Comparison of ENCODE assay signal across 13 mouse cellular contexts in genomic region chr2:73522891-73523290, GRCm38 (mm10). TPM values are rescaled to one million over a fixed set of nuclear protein-coding genes. Genes with fewer than 3 reads are reported as not detected.
DNase-seq lines count a peak whose midpoint lies in the region; ATAC-seq lines count a peak whose summit lies in the region.
"Had no signal": no experiment of that assay in that cellular context is flagged by ENCODE, and none has a peak within 500 bp of the region (broad histone marks: within the 10 kb centered on the region; RNA-seq: fewer than 3 reads in every experiment).

No protein-coding gene starts in this region.

- no peak overlapping the region for H3K4me3 ChIP-seq in heart, embryonic 12.5 days
- H3K4me3 ChIP-seq in megakaryocyte, embryonic 14.5 days (replicated peaks) = peak overlapping the region; percentile 84
- no peak overlapping the region for H3K4me3 ChIP-seq in embryonic facial prominence, embryonic 13.5 days
- H3K4me3 ChIP-seq in limb, embryonic 13.5 days = no peak overlapping the region
- no peak overlapping the region for H3K4me3 ChIP-seq in midbrain, embryonic 16.5 days (ENCODE audit: low read depth, low read length)
- H3K4me3 ChIP-seq: myocyte had no signal

- no peak for DNase-seq in heart, adult 9 months (ENCODE audit: low spot score in 2 of 2)
- DNase-seq in cerebellum, adult 9-10 months = no peak
- DNase-seq: forebrain, postnatal 0 days had no signal

- H3K9ac ChIP-seq in heart, embryonic 12.5 days = 0 out of 2 replicates have a peak overlapping the region, but pooled peaks have one; percentile 50
- peak overlapping the region; percentile 52; the same call in 1 of the 2 replicates for H3K9ac ChIP-seq in embryonic facial prominence, embryonic 13.5 days
- peak overlapping the region; percentile 13; the same call in 1 of the 2 replicates for H3K9ac ChIP-seq in limb, embryonic 13.5 days
- H3K9ac ChIP-seq in midbrain, embryonic 16.5 days (ENCODE audit: low read depth, low read length) = no peak overlapping the region
- H3K9ac ChIP-seq: forebrain, postnatal 0 days; hindbrain, embryonic 14.5 days had no signal

- no peaks in the 10 kb centered on the region for H3K36me3 ChIP-seq in heart, embryonic 12.5 days
- H3K36me3 ChIP-seq in megakaryocyte, embryonic 14.5 days (replicated peaks; ENCODE audit: low read length) = peaks cover 70% of the 10 kb centered on the region
- no peaks in the 10 kb centered on the region; the same call in 1 of the 2 replicates for H3K36me3 ChIP-seq in embryonic facial prominence, embryonic 13.5 days
- H3K36me3 ChIP-seq in limb, embryonic 13.5 days = no peaks in the 10 kb centered on the region
- H3K36me3 ChIP-seq in midbrain, embryonic 16.5 days (ENCODE audit: control insufficient read depth, insufficient read depth, low read length) = no peaks in the 10 kb centered on the region

- no peak for ATAC-seq in heart, embryonic 12.5 days (ENCODE audit: insufficient number of reproducible peaks, low FRiP score)
- ATAC-seq in megakaryocyte, adult 5-6 weeks (ENCODE audit: poor library complexity, severe bottlenecking) = no peak
- ATAC-seq in embryonic facial prominence, embryonic 13.5 days (ENCODE audit: insufficient number of reproducible peaks, insufficient read depth, low FRiP score, low TSS enrichment, low read depth) = no peak
- no peak for ATAC-seq in limb, embryonic 13.5 days (ENCODE audit: low FRiP score, low read depth)
- no peak for ATAC-seq in midbrain, embryonic 16.5 days
- ATAC-seq: CD4-positive, CD25-positive, alpha-beta regulatory T cell, adult 4 months; forebrain, postnatal 0 days; lung, postnatal 0 days had no signal

- H3K4me2 ChIP-seq in heart, embryonic 12.5 days = no peak overlapping the region
- H3K4me2 ChIP-seq in embryonic facial prominence, embryonic 13.5 days = no peak overlapping the region
- no peak overlapping the region for H3K4me2 ChIP-seq in limb, embryonic 13.5 days (replicated peaks)
- H3K4me2 ChIP-seq in midbrain, embryonic 16.5 days (ENCODE audit: low read length) = no peak overlapping the region
- H3K4me2 ChIP-seq: hindbrain, embryonic 14.5 days had no signal

- H3K27me3 ChIP-seq in heart, embryonic 12.5 days (replicated peaks) = no peaks in the 10 kb centered on the region
- H3K27me3 ChIP-seq in megakaryocyte, embryonic 14.5 days (replicated peaks) = no peaks in the 10 kb centered on the region
- H3K27me3 ChIP-seq in embryonic facial prominence, embryonic 13.5 days = no peaks in the 10 kb centered on the region
- no peaks in the 10 kb centered on the region for H3K27me3 ChIP-seq in limb, embryonic 13.5 days
- H3K27me3 ChIP-seq in midbrain, embryonic 16.5 days (ENCODE audit: control insufficient read depth, insufficient read depth, low read depth, low read length) = 0 out of 2 replicates have a peak, but pooled peaks cover 3% of the 10 kb centered on the region

- H3K4me1 ChIP-seq in heart, embryonic 12.5 days (replicated peaks) = peaks cover 31% of the 10 kb centered on the region
- peaks cover 96% of the 10 kb centered on the region for H3K4me1 ChIP-seq in megakaryocyte, embryonic 14.5 days
- peaks cover 66% of the 10 kb centered on the region for H3K4me1 ChIP-seq in embryonic facial prominence, embryonic 13.5 days
- H3K4me1 ChIP-seq in limb, embryonic 13.5 days = peaks cover 68% of the 10 kb centered on the region
- no peaks in the 10 kb centered on the region for H3K4me1 ChIP-seq in midbrain, embryonic 16.5 days (ENCODE audit: control insufficient read depth, insufficient read depth, low read length)

- 0 out of 2 replicates have a peak overlapping the region, but pooled peaks have one; percentile 22 for H3K27ac ChIP-seq in heart, embryonic 12.5 days (ENCODE audit: poor library complexity, severe bottlenecking)
- peak overlapping the region; percentile 45; the same call in 1 of the 2 replicates for H3K27ac ChIP-seq in embryonic facial prominence, embryonic 13.5 days
- H3K27ac ChIP-seq in limb, embryonic 13.5 days = peak overlapping the region; percentile 73
- no peak overlapping the region for H3K27ac ChIP-seq in midbrain, embryonic 16.5 days (ENCODE audit: low read length)

- WGBS in heart, embryonic 12.5 days = 54% methylated on average over 8 of the region's 8 CpGs
- WGBS in embryonic facial prominence, embryonic 13.5 days = 52% methylated on average over 8 of the region's 8 CpGs
- WGBS in limb, embryonic 13.5 days = 63% methylated on average over 8 of the region's 8 CpGs
- WGBS in midbrain, embryonic 16.5 days = 72% methylated on average over 8 of the region's 8 CpGs

- H3K9me3 ChIP-seq in heart, embryonic 12.5 days (replicated peaks) = no peaks in the 10 kb centered on the region
- H3K9me3 ChIP-seq in megakaryocyte, embryonic 14.5 days = no peaks in the 10 kb centered on the region
- no peaks in the 10 kb centered on the region for H3K9me3 ChIP-seq in embryonic facial prominence, embryonic 13.5 days
- no peaks in the 10 kb centered on the region for H3K9me3 ChIP-seq in limb, embryonic 13.5 days
- no peaks in the 10 kb centered on the region for H3K9me3 ChIP-seq in midbrain, embryonic 16.5 days (replicated peaks; ENCODE audit: control insufficient read depth, low read length, poor library complexity, severe bottlenecking)

RNA-seq across cellular contexts. Expression of gene Wipf1, which starts 6.6 kb away (rescaled TPM):
- 7.3 and 8.2 TPM in 2 replicates for polyA plus RNA-seq in heart, embryonic 12.5 days (2016; fragmentation: Nextera tagmentation; extraction: Ambion mirVana)
- 310 and 704 TPM in 2 replicates for polyA plus RNA-seq in megakaryocyte, embryonic 14.5 days (2012; ENCODE audit: insufficient read depth, low replicate concordance)
- total RNA-seq in megakaryocyte, adult 5-6 weeks (2015) = 123 and 139 TPM in 2 replicates
- 37.4 and 55.2 TPM in 2 replicates for total RNA-seq in megakaryocyte, adult 5-6 weeks (2017)
- polyA plus RNA-seq in embryonic facial prominence, embryonic 13.5 days (2015; fragmentation: Nextera tagmentation; extraction: Ambion mirVana) = 19.9 and 23.4 TPM in 2 replicates
- 14.6 and 16.2 TPM in 2 replicates for polyA plus RNA-seq in limb, embryonic 13.5 days (2015; fragmentation: Nextera tagmentation; extraction: Ambion mirVana)
- 2.1 and 2.6 TPM in 2 replicates for polyA plus RNA-seq in midbrain, embryonic 16.5 days (2015; fragmentation: Nextera tagmentation; extraction: Ambion mirVana)

RNA-seq across cellular contexts. Expression of gene Chrna1, which starts 57.2 kb away (rescaled TPM):
- 0.06 and 0.14 TPM in 2 replicates for polyA plus RNA-seq in heart, embryonic 12.5 days (2016; fragmentation: Nextera tagmentation; extraction: Ambion mirVana)
- polyA plus RNA-seq in megakaryocyte, embryonic 14.5 days (2012; ENCODE audit: insufficient read depth, low replicate concordance) = not detected in 2 replicates
- total RNA-seq in megakaryocyte, adult 5-6 weeks (2015) = 0.09 TPM in 1 of 2 replicates, not detected in the other
- total RNA-seq in megakaryocyte, adult 5-6 weeks (2017) = not detected in 2 replicates
- polyA plus RNA-seq in embryonic facial prominence, embryonic 13.5 days (2015; fragmentation: Nextera tagmentation; extraction: Ambion mirVana) = 1.5 and 3.2 TPM in 2 replicates
- polyA plus RNA-seq in limb, embryonic 13.5 days (2015; fragmentation: Nextera tagmentation; extraction: Ambion mirVana) = 13.8 and 14.4 TPM in 2 replicates
- 0.15 and 0.24 TPM in 2 replicates for polyA plus RNA-seq in midbrain, embryonic 16.5 days (2015; fragmentation: Nextera tagmentation; extraction: Ambion mirVana)
- polyA plus RNA-seq: CD4-positive, CD25-positive, alpha-beta regulatory T cell, adult 4 months had no signal

Comparison
In these comparisons a context has a peak if more than half of its experiments do, and no peak if none do; other contexts are left out.
1. RNA of gene Wipf1, which starts 6.6 kb away (polyA plus RNA-seq): 310 to 704 TPM in megakaryocyte, embryonic 14.5 days; 19.9 to 23.4 TPM in embryonic facial prominence, embryonic 13.5 days, 14.6 to 16.2 TPM in limb, embryonic 13.5 days, 7.3 to 8.2 TPM in heart, embryonic 12.5 days and 2.1 to 2.6 TPM in midbrain, embryonic 16.5 days; every median in the first group is over 10 times any median in the second.